Mouse (Mus musculus) adrenal gland, postnatal 4 days (tissue): ENCODE measurements around the gene Dnah9. TPM values are rescaled to one million over a fixed set of nuclear protein-coding genes. Genes with fewer than 3 reads are reported as not detected.

Experiments
- DNase-seq, 2 experiments: peaks; one replicate each; pipeline ENCODE4 v3.0.0; 2021 to 2022; ENCODE audit warnings: low spot score in 2 of 2, mixed read lengths in 2 of 2
- total RNA-seq, 2 experiments: library from RNA; stranded (reverse); gene quantifications; 2 replicates each; pipeline ENCODE4 v1.2.3; 2021

The Dnah9 gene
- total RNA-seq, 2 experiments from 2014 or later: 0.03 to 0.50 TPM

DNA sequence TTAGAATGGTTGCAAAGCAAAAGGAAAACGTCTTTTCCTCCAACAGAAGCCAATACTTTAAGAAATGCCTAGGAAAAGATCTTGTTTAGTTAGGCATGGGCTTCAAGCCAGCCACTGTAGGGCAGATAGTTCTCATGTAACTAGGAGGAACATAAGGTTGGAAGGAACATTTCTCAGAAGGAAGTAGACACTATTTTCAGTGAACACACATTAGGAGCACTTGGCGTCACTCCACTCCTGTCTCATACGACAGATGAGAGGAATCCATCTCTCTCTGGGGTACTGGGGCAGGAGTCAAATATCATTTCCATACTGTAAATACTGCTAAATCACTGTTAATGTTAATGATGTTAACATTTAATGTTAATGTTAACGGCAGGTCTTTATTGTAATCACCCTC, 238.0 kb downstream of the Dnah9 start:
- DNase-seq: no peak

GRCm38 (mm10) chr11:65927962-65928361, 240.4 kb downstream of the Dnah9 start:
- DNase-seq: no peak

GRCm38 (mm10) chr11:65918480-65919236, 249.7 kb downstream of the Dnah9 start:
- no peak for DNase-seq

DNA sequence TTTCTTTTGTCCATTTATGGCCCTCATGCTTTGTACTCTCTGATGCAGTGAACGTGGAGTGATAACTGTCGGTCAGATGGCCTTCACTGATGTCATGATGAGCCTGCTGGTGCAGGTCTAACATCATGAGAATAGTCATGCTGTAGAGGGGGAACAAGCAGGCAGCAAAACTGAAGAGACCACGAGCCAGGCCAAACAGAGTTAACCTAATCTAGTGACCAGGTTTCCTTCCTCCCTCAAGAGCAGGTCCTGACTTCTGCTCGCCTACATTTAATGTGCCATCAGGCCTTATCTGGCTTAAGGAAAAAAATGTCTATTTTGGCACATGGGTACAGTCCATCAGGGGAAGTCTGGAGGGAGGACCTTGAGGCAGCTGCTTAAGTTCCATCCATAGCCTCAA, 259.2 kb downstream of the Dnah9 start:
- DNase-seq: no peak

DNA sequence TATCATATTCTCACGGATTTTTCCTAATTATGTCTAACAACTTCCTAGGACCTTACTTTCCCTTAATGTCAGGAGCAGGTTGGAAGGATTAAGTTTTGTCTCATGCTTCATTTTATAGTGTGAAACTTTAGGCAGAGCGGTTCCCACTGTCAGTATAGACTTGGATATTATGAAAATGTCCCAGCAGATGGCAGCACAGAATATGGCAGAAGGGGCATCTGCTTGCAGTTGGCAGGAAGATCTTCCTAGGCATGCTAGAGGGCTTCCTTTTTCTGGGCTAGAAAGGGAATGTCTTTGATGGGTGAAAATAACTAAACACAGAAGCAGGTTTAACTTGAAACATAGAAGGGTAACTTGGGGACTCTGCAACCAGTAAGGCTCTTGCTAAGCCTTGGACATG, 262.9 kb downstream of the Dnah9 start:
- DNase-seq: no peak

GRCm38 (mm10) chr11:65903944-65904343, 264.4 kb downstream of the Dnah9 start:
- DNase-seq: no peak

DNA sequence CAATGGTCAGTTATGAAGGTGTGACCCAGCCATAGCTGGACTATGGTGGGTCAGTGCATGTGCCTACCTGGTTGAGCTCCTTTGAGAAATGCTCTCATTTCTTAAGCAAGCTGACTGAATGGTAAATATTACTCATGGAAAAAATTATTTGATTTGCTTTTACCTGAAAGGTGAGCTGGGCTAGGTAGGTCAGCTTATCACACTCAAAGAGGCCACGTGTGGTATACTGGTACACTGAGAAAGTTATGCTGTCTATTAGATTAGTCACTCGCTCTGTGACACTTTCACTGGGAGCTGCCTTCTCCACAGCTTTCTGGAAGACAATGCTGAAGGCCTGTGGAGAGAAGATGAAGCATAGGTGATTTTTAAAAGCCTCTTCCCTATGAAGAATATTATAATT, 286.9 kb downstream of the Dnah9 start:
- DNase-seq: no peak

DNA sequence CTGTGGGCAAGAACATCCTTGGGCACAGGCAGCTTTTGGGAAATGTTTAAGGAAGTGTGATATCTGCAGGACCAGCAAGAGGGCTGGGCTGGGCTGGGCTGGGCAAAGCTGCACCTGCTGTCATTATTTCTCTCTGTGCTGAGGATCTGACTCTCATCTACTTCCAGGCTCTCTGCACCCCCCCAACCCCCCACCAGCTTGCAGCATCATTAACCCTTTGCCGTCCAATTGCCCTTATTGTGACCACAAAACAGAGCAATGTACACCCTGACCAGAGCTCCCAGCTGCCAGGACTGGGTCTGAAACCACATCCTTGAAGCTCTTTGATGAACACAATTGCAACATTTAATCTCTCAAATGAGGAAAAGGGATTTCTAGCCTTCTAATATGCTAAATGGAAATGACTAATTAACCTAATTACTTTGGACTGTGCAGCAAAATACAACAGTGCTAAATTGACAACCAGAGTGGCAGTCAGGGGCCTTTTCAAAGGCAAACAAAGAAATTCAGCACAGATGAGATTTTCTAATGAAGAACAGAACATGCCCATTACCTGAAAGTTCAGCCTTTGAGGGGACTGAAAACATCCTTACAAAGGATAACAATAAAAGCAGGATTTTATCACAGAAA, 291.1 kb downstream of the Dnah9 start:
- no peak for DNase-seq

DNA sequence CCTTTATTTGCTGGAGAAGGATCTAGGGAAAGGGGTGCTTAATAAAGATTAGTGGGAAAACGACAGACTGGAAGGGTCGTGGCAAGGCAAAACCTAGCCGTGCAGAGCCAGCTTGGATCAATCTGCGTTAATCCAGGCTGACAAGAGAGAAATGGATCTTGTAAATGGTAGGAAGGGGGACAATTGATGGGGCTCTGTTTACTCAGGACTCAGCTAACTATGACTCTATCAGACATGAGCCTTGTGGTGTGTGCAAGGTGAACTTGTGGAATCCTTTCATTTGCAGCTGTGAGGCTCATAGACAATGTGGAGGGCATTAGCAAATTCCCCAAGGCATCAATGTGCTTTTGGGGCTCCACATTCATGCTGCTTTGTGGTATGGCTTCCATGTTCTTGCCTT, 306.9 kb downstream of the Dnah9 start:
- no peak for DNase-seq

- DNase-seq: no peak
These were observed 316.3 kb downstream of the Dnah9 start for GRCm38 (mm10) chr11:65852066-65852465.

GRCm38 (mm10) chr11:65846446-65846845, 321.9 kb downstream of the Dnah9 start:
- no peak for DNase-seq

DNA sequence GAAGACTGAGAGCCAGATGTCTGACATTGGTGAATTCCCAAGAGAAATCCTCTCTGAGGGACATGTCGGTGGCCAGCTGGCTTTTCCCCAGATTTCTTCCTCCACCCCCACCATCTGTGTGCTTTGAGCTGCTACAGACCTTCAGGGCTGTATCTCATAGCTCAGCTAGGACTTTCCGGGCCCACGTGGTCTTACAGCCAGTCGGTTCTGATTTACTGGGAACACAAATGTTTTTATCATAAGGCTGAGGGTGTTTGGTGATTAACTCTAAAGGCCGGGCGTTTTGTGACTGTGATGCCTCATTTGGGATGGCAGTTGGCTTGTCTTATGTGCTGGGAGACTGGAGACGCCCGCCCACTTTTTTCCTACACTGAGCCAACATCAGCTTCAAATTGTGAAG, 329.4 kb downstream of the Dnah9 start:
- DNase-seq: no peak

DNA sequence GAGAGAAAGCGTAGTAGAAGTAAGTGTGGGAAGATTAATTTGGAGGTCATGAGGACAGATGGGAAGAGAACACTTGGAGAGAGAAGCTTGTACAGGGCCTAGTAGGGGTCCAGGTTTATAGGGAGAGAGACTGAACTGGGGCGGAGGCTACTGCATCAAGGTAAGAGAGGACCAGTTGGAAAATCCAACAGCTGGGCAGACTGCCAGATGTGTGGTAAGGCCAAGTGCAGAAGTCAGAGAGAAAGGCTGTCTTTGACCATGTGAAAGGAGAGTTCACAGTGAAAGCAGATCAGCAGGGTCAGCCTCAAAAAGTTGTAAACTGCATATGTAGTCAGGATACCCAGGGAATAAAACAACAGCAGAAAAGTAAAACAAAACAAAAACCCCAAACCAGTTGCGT, 343.8 kb downstream of the Dnah9 start:
- no peak for DNase-seq

- DNase-seq: peak in 1 of 2 experiments; percentile 12
These were observed 347.5 kb downstream of the Dnah9 start for GRCm38 (mm10) chr11:65820877-65821276.

DNA sequence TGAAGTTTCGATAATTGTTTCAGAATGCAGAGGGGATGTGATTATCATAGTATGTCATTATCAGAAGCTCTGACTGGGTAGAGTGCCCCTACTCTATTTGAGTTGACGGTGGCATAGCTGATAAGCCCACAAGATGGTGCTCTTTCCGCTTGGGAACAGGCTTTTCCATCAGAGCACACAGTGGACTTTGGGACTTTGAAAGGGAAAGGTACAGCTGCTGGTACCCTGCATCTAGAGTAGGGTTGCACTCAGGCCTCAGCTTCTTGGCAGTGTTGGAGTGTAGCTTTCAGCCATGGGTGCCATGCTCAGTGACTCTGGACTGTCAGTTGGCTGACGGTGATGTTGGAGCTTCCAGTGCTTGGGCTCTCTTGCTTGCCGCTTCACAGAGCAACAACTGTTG, 348.1 kb downstream of the Dnah9 start:
- no peak for DNase-seq

DNA sequence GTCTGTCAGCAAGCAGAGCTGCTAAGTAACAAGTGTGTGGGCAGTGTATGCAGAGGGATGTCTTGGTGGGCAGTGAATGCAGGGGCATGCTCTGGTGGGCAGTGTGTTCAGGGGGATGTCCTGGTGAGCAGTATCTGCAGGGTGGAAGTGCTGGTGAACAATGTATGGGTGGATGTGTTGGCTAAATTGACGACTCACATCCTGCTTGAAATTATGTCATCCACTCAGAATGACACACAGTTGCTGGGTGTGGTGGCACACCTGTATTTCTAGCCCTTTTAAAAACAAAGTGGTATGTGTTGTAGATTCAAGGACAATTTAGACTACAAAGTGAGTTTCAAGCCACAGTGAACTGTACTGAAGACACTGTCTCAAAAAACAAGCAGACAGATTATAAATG, 350.2 kb downstream of the Dnah9 start:
- DNase-seq: no peak

- no peak for DNase-seq
These were observed 352.1 kb downstream of the Dnah9 start for GRCm38 (mm10) chr11:65816237-65816636.

- DNase-seq: no peak
These were observed 354.0 kb downstream of the Dnah9 start for GRCm38 (mm10) chr11:65814381-65814780.

DNA sequence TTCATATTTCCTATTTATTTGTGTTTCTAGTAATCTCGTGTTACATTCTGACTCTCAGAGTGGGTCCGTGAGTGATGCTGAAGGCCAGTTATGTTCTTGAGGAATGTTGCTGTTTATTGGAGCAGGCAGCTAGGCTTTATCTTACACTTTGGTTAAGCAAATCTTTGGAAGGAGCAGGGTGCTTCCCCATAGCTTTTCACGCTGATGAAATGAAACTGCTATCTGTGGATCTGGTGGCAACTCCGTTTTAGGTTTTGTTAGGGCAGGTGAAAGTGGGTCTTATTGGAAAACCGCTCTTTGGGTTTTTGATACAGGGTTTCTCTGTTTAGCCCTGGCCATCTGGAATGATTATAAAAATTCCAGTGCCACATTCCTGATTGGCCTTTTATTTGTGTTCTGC, 356.3 kb downstream of the Dnah9 start:
- DNase-seq: no peak

- no peak for DNase-seq
These were observed 360.8 kb downstream of the Dnah9 start for GRCm38 (mm10) chr11:65807601-65808000.

- DNase-seq: peak; percentile 61 to 74
These were observed 361.3 kb downstream of the Dnah9 start, which contains the start of gene Zkscan6 for GRCm38 (mm10) chr11:65806909-65807504. Zkscan6 (plus strand) TSS chr11:65807175.

- DNase-seq: peak in 1 of 2 experiments; percentile 16
These were observed 361.9 kb downstream of the Dnah9 start for GRCm38 (mm10) chr11:65806321-65806904.
